Mouse (Mus musculus): Measurements from ENCODE around the gene Dmtf1.

The Dmtf1 gene

GRCm38 (mm10) chr5:9107296-9108089 lies 54.1 kb downstream of the Dmtf1 start:
- DNase-seq (ENCODE audit: low read depth, low spot score) = peak; percentile 50

- no peak for DNase-seq (ENCODE audit: low read depth, low spot score)
Observed at GRCm38 (mm10) chr5:9106806-9107205, 54.8 kb downstream of the Dmtf1 start.

GRCm38 (mm10) chr5:9103958-9104357 lies 57.6 kb downstream of the Dmtf1 start:
- DNase-seq (ENCODE audit: low read depth, low spot score) = no peak

- no peak for DNase-seq (ENCODE audit: low read depth, low spot score)
Observed at GRCm38 (mm10) chr5:9102696-9103095, 58.9 kb downstream of the Dmtf1 start.

GRCm38 (mm10) chr5:9100849-9101801 lies 60.5 kb downstream of the Dmtf1 start:
- peak; percentile 81 for DNase-seq (ENCODE audit: low read depth, low spot score)

- DNase-seq (ENCODE audit: low read depth, low spot score) = peak; percentile 92
Observed at GRCm38 (mm10) chr5:9100207-9100848, 61.2 kb downstream of the Dmtf1 start, which contains the start of gene Tmem243. Tmem243 (plus strand) TSS chr5:9100668.

- DNase-seq (ENCODE audit: low read depth, low spot score) = no peak
Observed at GRCm38 (mm10) chr5:9093490-9093889, 68.1 kb downstream of the Dmtf1 start.

GRCm38 (mm10) chr5:9092716-9093115 lies 68.9 kb downstream of the Dmtf1 start:
- DNase-seq (ENCODE audit: low read depth, low spot score) = no peak

GRCm38 (mm10) chr5:9090493-9091106 lies 71.0 kb downstream of the Dmtf1 start:
- DNase-seq (ENCODE audit: low read depth, low spot score) = peak; percentile 35

GRCm38 (mm10) chr5:9086924-9087719 lies 74.5 kb downstream of the Dmtf1 start:
- DNase-seq (ENCODE audit: low read depth, low spot score) = peak; percentile 76

- no peak for DNase-seq (ENCODE audit: low read depth, low spot score)
Observed at GRCm38 (mm10) chr5:9079773-9080501, 81.6 kb downstream of the Dmtf1 start.

GRCm38 (mm10) chr5:9073177-9073854 lies 88.3 kb downstream of the Dmtf1 start:
- DNase-seq (ENCODE audit: low read depth, low spot score) = peak; percentile 67

- no peak for DNase-seq (ENCODE audit: low read depth, low spot score)
Observed at GRCm38 (mm10) chr5:9071360-9071759, 90.2 kb downstream of the Dmtf1 start.

- no peak for DNase-seq (ENCODE audit: low read depth, low spot score)
Observed at GRCm38 (mm10) chr5:9069599-9070209, 91.9 kb downstream of the Dmtf1 start.

- no peak for DNase-seq (ENCODE audit: low read depth, low spot score)
Observed at GRCm38 (mm10) chr5:9068886-9069285, 92.7 kb downstream of the Dmtf1 start.
